Mouse (Mus musculus) neural tube, embryonic 12.5 days (tissue): Measurements from ENCODE around the gene Hsd17b11. TPM values are rescaled to one million over a fixed set of nuclear protein-coding genes. Genes with fewer than 3 reads are reported as not detected.
"Not testable (repeated sequence)": the region's sequence is repeated elsewhere in the genome, so short reads cannot be mapped to it uniquely, and the experiment has no call there.

Experiments used
- ATAC-seq: fragments of 200-750 bp; cut with Nextera tagmentation; 2 replicates; pipeline ENCODE4 v1.8.0; 2017; ENCODE audit warnings: low read depth, mild to moderate bottlenecking, moderate TSS enrichment, moderate library complexity; ENCODE audit not compliant: low FRiP score
- H3K27ac ChIP-seq: fragments of 300-500 bp; sonication (generic); 2 replicates; pipeline ENCODE4 v1.5.1; 2016
- H3K27me3 ChIP-seq: fragments of 300-500 bp; sonication (generic); replicated peaks from 2 replicates; pipeline ENCODE4 v1.6.1; 2016; ENCODE audit warnings: mild to moderate bottlenecking
- H3K36me3 ChIP-seq: fragments of 300-500 bp; sonication (generic); 2 replicates; pipeline ENCODE4 v1.6.1; 2016; ENCODE audit warnings: mild to moderate bottlenecking
- H3K4me1 ChIP-seq: fragments of 300-500 bp; sonication (generic); 2 replicates; pipeline ENCODE4 v1.6.1; 2016
- H3K4me2 ChIP-seq: fragments of 300-500 bp; sonication (generic); replicated peaks from 2 replicates; pipeline ENCODE4 v1.6.1; 2016; ENCODE audit warnings: mild to moderate bottlenecking
- H3K4me3 ChIP-seq: fragments of 300-500 bp; sonication (generic); 2 replicates; pipeline ENCODE4 v1.5.1; 2016
- H3K9ac ChIP-seq: fragments of 300-500 bp; sonication (generic); 2 replicates; pipeline ENCODE4 v1.6.1; 2016; ENCODE audit warnings: mild to moderate bottlenecking
- H3K9me3 ChIP-seq: fragments of 300-500 bp; sonication (generic); 2 replicates; pipeline ENCODE4 v1.6.1; 2016; ENCODE audit warnings: mild to moderate bottlenecking
- WGBS: fragments of 180-500 bp; shearing (Covaris S2); methylation state at CpG from one replicate; pipeline ENCODE4 v1.1.7; 2016; 5-methylcytosine and 5-hydroxymethylcytosine counted together
- polyA plus RNA-seq: library from polyadenylated mRNA; unstranded; fragments of >200 nt; fragmentation: Nextera tagmentation; extraction: Ambion mirVana; gene quantifications from 2 replicates; pipeline ENCODE4 v1.2.1, GENCODE M21; 2016

The Hsd17b11 gene
- polyA plus RNA-seq, 1 experiment from 2014 or later = 2.0 TPM

DNA sequence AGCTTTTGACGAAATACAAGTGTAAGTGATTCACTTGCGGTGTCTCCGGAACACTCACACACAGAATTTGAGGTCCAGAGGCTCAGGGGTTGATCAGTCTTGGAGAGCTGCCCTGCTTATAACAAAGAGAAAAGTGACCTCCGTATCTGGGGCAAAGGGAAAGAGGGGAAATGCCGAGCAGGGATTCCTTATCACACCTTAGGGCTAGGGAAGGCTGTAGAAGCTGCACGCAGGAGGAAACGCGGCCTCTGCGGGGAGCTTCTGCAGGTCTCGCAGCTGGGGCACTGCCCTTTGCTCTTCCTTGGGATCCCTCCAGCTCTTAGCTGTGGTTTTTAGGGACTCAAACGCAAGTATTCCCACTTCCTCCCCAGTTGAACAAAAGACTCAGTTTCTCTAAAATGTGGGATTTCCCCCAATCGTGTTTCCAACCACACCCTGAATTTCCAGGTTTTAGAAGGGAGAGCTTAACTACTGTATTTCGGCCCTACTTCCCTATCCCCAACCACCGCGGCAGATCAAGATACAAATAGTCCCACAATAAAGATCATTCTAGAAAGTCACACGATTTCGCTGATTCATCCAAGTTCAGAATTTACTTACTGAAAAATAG lies 3.6 kb upstream of the Hsd17b11 start:
- Histone ChIP-seq H3K9ac (no peak overlapping the region), H3K4me1 (peaks cover 17% of the 10 kb centered on the region; the same call in 1 of the 2 replicates)
- WGBS = 50% methylated on average over 17 of the region's 17 CpGs

DNA sequence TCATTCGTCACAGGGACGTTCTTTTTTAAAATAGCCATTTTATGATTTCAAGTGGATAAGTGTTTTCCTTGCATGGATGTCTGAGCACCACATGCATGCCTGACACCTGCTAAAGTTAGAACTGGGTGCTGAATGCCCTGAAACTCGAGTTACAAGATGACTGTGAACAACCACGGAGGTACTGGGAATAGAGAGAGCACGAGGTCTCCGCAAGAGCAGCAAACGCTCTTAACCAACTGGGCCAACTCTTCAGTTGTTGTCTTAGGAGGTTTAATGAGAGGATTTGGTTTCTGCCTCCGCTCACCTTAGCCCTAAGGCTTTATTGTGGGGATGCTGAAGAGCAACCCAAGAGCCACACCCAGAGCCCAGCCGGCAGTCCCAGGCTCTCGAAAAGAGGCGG lies 3.0 kb upstream of the Hsd17b11 start:
- Histone ChIP-seq H3K9ac (no peak overlapping the region), H3K4me1 (peaks cover 17% of the 10 kb centered on the region; the same call in 1 of the 2 replicates), H3K36me3 (no peaks in the 10 kb centered on the region), H3K4me3 (no peak overlapping the region), H3K9me3 (no peaks in the 10 kb centered on the region), H3K27me3 (peaks cover 5% of the 10 kb centered on the region; the same call in 1 of the 2 replicates), H3K27ac (no peak overlapping the region), H3K4me2 (no peak overlapping the region)
- 71% methylated on average over 11 of the region's 11 CpGs for WGBS
- no peak for ATAC-seq

More for the DNA sequence above, 3.6 kb upstream of the Hsd17b11 start:
- H3K27ac ChIP-seq = no peak overlapping the region
- no peak overlapping the region for H3K4me3 ChIP-seq
- peaks cover 5% of the 10 kb centered on the region; the same call in 1 of the 2 replicates for H3K27me3 ChIP-seq
- no peaks in the 10 kb centered on the region for H3K36me3 ChIP-seq
- H3K9me3 ChIP-seq = no peaks in the 10 kb centered on the region
- no peak for ATAC-seq
- no peak overlapping the region for H3K4me2 ChIP-seq

DNA sequence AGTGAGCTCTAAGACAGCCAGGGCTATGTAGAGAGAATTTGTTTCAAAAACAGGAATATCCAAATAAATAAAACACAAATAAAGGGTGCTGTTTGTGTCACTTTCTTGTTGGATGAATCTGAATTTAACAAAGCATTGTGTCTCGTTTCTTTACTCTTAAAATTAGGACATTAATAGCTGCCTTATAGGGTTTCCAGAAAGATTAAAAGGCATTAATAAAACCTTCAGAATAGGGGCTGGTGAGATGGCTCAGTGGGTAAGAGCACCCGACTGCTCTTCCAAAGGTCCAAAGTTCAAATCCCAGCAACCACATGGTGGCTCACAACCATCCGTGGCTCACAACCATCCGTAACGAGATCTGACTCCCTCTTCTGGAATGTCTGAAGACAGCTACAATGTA lies 2.5 kb upstream of the Hsd17b11 start:
- peaks cover 17% of the 10 kb centered on the region; the same call in 1 of the 2 replicates for H3K4me1 ChIP-seq
- H3K27ac ChIP-seq, H3K4me2 ChIP-seq, ATAC-seq, H3K4me3 ChIP-seq, H3K9me3 ChIP-seq, H3K36me3 ChIP-seq, H3K9ac ChIP-seq, H3K27me3 ChIP-seq: not testable (repeated sequence)
- 85% methylated on average over 5 of the region's 5 CpGs for WGBS

- H3K4me1 ChIP-seq = peaks cover 17% of the 10 kb centered on the region; the same call in 1 of the 2 replicates
- H3K27ac ChIP-seq = no peak overlapping the region
- no peak overlapping the region for H3K9ac ChIP-seq
- H3K27me3 ChIP-seq = peaks cover 5% of the 10 kb centered on the region; the same call in 1 of the 2 replicates
- H3K36me3 ChIP-seq = no peaks in the 10 kb centered on the region
- ATAC-seq = no peak
- H3K9me3 ChIP-seq = no peaks in the 10 kb centered on the region
- H3K4me3 ChIP-seq = no peak overlapping the region
- WGBS = 75% methylated on average over 8 of the region's 8 CpGs
- H3K4me2 ChIP-seq = no peak overlapping the region
Measured at GRCm38 (mm10) chr5:104023289-104024020, 1.7 kb upstream of the Hsd17b11 start.

DNA sequence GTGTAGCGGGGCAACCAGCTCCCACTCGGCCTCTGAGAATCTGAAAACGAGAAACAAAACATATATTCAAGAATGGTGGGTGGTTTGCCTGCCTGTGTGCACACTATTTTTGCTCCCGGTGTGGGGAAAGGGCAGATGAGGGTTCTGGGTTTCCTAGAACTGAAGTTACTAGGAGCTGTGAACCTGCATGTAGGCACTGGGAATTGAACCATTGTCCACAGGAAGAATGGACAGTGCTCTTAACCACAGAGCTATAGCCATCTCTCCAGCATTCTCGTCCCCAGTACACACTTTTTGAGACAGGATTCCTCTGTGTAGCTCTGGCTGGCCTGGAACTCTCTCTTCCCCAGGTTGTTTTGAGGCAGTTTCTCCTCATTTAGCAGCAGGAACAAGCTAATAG lies 839 bp upstream of the Hsd17b11 start:
- no peak overlapping the region for H3K9ac ChIP-seq
- H3K27me3 ChIP-seq = peaks cover 5% of the 10 kb centered on the region; the same call in 1 of the 2 replicates
- peaks cover 17% of the 10 kb centered on the region; the same call in 1 of the 2 replicates for H3K4me1 ChIP-seq
- ATAC-seq = no peak
- H3K9me3 ChIP-seq = no peaks in the 10 kb centered on the region
- H3K4me3 ChIP-seq = no peak overlapping the region
- 19% methylated on average over 5 of the region's 5 CpGs for WGBS
- no peak overlapping the region for H3K27ac ChIP-seq
- no peaks in the 10 kb centered on the region for H3K36me3 ChIP-seq
- H3K4me2 ChIP-seq = peak overlapping the region; percentile 80

GRCm38 (mm10) chr5:104011419-104011818 lies 10.3 kb downstream of the Hsd17b11 start:
- Histone ChIP-seq H3K4me2 (no peak overlapping the region), H3K27me3 (no peaks in the 10 kb centered on the region), H3K9ac (no peak overlapping the region), H3K9me3 (no peaks in the 10 kb centered on the region), H3K4me3 (no peak overlapping the region), H3K36me3 (no peaks in the 10 kb centered on the region), H3K4me1 (no peaks in the 10 kb centered on the region), H3K27ac (no peak overlapping the region)
- no peak for ATAC-seq

DNA sequence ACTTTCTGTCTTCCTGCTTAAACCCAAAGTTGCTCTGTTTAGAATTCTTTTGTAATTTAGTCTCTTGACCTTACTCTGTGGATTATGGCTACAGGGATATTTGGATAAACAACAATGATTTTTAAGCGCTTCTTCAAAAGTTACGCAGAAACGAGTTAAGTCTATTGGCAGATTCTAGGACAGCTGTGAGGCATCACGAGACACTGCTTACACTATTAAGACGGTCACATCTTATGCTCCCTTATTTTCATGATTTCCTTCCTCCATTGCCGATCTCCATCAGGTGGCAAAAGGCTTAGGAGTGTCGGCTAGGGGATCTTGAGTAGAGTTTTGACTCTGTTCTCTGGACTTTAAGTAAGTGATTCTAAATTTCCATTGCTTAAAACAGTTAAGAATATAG lies 11.5 kb downstream of the Hsd17b11 start:
- WGBS = 94% methylated on average over 7 of the region's 7 CpGs

GRCm38 (mm10) chr5:104009421-104009820 lies 12.3 kb downstream of the Hsd17b11 start:
- no peaks in the 10 kb centered on the region for H3K27me3 ChIP-seq
- H3K4me3 ChIP-seq = no peak overlapping the region
- H3K27ac ChIP-seq = no peak overlapping the region
- no peak for ATAC-seq
- no peaks in the 10 kb centered on the region for H3K9me3 ChIP-seq
- WGBS = 90% methylated on average over 3 of the region's 3 CpGs
- H3K36me3 ChIP-seq = no peaks in the 10 kb centered on the region
- H3K4me1 ChIP-seq = no peaks in the 10 kb centered on the region
- no peak overlapping the region for H3K9ac ChIP-seq
- no peak overlapping the region for H3K4me2 ChIP-seq

More for the DNA sequence above, 11.5 kb downstream of the Hsd17b11 start:
- H3K4me3 ChIP-seq = no peak overlapping the region
- H3K4me1 ChIP-seq = no peaks in the 10 kb centered on the region
- ATAC-seq = no peak
- H3K9me3 ChIP-seq = no peaks in the 10 kb centered on the region
- no peak overlapping the region for H3K4me2 ChIP-seq
- H3K36me3 ChIP-seq = no peaks in the 10 kb centered on the region
- no peak overlapping the region for H3K9ac ChIP-seq
- H3K27me3 ChIP-seq = no peaks in the 10 kb centered on the region
- H3K27ac ChIP-seq = no peak overlapping the region

DNA sequence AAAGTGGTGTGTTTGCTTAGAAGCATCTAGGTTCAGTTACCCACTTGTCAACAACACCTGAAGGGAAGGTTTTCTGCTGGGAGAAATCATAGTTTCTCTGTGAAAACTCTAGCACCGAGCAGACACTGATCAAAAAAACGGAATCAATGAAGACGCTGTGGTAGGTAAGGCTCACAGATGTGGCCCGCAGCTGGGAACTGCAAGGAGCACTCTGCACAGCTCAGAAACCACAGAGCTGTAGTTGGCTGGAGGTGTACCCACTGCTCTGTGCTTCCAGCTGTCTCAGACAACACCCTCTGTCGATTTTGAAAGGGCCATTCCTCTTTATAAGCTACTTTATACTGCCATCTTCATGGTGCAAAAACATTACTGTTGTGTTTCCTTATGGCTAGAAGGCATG lies 13.9 kb downstream of the Hsd17b11 start:
- no peak for ATAC-seq
- no peak overlapping the region for H3K4me3 ChIP-seq
- no peaks in the 10 kb centered on the region for H3K36me3 ChIP-seq
- no peaks in the 10 kb centered on the region for H3K4me1 ChIP-seq
- WGBS = 78% methylated on average over 5 of the region's 5 CpGs
- no peak overlapping the region for H3K4me2 ChIP-seq
- H3K27ac ChIP-seq = no peak overlapping the region
- no peaks in the 10 kb centered on the region for H3K27me3 ChIP-seq
- H3K9me3 ChIP-seq = no peaks in the 10 kb centered on the region
- H3K9ac ChIP-seq = no peak overlapping the region

DNA sequence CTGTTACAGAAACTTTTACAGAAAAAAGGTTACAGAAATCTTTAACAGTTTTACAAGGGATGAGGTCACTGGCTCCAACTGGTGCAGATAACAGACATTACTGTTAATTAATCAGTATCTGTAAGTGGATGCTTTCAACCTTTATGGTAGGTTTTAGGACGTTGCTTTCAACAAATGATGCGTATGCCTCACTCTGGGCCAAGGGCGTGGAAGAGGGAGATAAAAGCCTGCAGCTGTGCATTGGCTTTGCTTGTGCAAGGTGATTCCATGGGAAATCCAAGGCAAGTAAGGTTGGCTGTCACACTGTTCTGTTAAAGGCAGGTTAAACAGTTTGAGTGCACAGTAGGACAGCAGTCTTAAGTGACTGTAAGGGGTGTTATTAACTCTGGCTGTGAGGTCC lies 14.9 kb downstream of the Hsd17b11 start:
- Histone ChIP-seq H3K9ac (no peak overlapping the region), H3K4me1 (no peaks in the 10 kb centered on the region), H3K36me3 (no peaks in the 10 kb centered on the region), H3K27me3 (no peaks in the 10 kb centered on the region), H3K9me3 (no peaks in the 10 kb centered on the region), H3K4me2 (no peak overlapping the region), H3K27ac (no peak overlapping the region), H3K4me3 (no peak overlapping the region)
- 70% methylated on average over 3 of the region's 3 CpGs for WGBS
- no peak for ATAC-seq

DNA sequence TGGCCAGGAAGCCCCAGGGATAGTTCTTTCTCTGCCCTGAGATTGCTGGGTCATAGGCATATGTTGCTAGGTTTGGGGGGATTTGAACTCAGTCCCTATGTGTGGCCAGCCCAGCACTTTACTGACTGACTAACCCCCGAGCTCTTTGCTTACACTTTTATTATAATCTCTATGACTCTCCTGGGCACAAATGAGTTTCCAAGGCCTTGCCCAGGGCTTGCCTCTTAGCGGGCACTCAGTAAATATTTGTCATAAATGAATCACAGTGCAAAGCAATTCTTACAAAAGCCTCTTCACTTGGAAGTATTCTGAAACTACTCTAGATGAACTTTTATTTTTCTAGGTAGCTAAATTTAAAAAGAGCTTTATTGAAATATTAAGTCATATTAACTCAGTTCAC lies 17.8 kb downstream of the Hsd17b11 start:
- ATAC-seq = no peak
- H3K27ac ChIP-seq = no peak overlapping the region
- H3K9ac ChIP-seq = no peak overlapping the region
- no peaks in the 10 kb centered on the region for H3K4me1 ChIP-seq
- H3K27me3 ChIP-seq = no peaks in the 10 kb centered on the region
- no peaks in the 10 kb centered on the region for H3K9me3 ChIP-seq
- no peaks in the 10 kb centered on the region for H3K36me3 ChIP-seq
- 83% methylated on average over 2 of the region's 2 CpGs for WGBS
- H3K4me3 ChIP-seq = no peak overlapping the region
- no peak overlapping the region for H3K4me2 ChIP-seq

DNA sequence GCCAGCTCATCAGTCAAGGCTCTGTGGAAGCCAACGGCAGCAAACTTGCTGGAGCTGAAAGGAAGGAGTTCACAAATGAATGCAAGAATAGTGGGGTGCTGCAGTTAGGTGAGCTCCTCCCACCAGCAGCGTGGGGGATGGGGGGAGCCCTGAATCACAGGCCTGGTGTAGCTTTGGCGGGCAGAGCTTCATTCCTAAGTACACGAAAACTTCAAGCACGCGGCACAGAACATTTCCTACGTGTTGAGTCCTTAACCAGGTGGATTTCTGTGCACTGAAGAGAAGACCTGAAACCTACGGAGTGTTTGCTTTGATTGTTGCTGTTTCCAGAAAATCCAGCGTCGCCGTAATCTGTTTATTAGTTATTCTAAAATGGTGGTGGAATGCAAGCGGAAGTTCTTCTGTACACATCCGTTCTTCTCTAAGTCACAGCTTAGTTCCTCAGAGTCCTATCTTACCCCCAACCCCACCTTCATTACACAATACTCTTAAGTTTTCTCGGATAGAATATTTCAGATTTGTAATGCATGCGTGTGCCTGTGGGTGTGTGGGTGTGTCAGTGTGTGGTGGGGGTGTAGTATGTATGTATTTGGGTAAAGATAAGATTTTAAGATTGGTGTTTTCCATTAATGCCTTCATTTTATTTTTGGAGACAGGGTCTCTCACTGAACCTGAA lies 18.3 kb downstream of the Hsd17b11 start:
- H3K36me3 ChIP-seq = no peaks in the 10 kb centered on the region
- H3K4me3 ChIP-seq = no peak overlapping the region
- H3K27ac ChIP-seq = no peak overlapping the region
- 57% methylated on average over 15 of the region's 15 CpGs for WGBS
- no peak overlapping the region for H3K9ac ChIP-seq
- no peaks in the 10 kb centered on the region for H3K27me3 ChIP-seq
- ATAC-seq = no peak
- peak overlapping the region; percentile 42 for H3K4me2 ChIP-seq
- no peaks in the 10 kb centered on the region for H3K4me1 ChIP-seq
- no peaks in the 10 kb centered on the region for H3K9me3 ChIP-seq
